Mouse (Mus musculus) retina, postnatal 7 days (tissue): ENCODE results near the gene Emilin3.
A peak's percentile ranks its signal among the peaks of the same experiment; 100 is the strongest.

ENCODE experiments used
- DNase-seq: peaks from one replicate; pipeline ENCODE4 v3.0.0-alpha.2; 2012; ENCODE audit warnings: low read depth, low spot score

Gene Emilin3

GRCm38 (mm10) chr2:160872890-160873382 is 39.2 kb downstream of the Emilin3 start, which contains the start of gene Zhx3:
Gene Zhx3 (minus strand): TSS chr2:160872998.
- DNase-seq, result peak; percentile 95

- DNase-seq, result peak; percentile 50
Measured at GRCm38 (mm10) chr2:160872395-160872794, 39.7 kb downstream of the Emilin3 start.

- DNase-seq, result no peak
Measured at GRCm38 (mm10) chr2:160871310-160871709, 40.8 kb downstream of the Emilin3 start.

- no peak for DNase-seq
Measured at GRCm38 (mm10) chr2:160869446-160869845, 42.7 kb downstream of the Emilin3 start.

- DNase-seq, result no peak
Measured at GRCm38 (mm10) chr2:160865266-160865665, 46.9 kb downstream of the Emilin3 start.

- no peak for DNase-seq
Measured at GRCm38 (mm10) chr2:160864112-160864511, 48.0 kb downstream of the Emilin3 start.

GRCm38 (mm10) chr2:160860363-160860762 is 51.8 kb downstream of the Emilin3 start:
- DNase-seq, result no peak
